Mouse (Mus musculus) lung, postnatal 10 days (tissue): ENCODE measurements at regions not wholly inside any gene's neighbourhood (a gene's known extent, or its start where the extent isn't known, plus 50 kb on each side); places are given as distances from the start of the nearest gene placed in this dataset.
"Not testable (repeated sequence)": the region's sequence is repeated elsewhere in the genome, so short reads cannot be mapped to it uniquely, and the experiment has no call there.

Experiments used
- DNase-seq: peaks from one replicate; pipeline ENCODE4 v3.0.0; 2021

DNA sequence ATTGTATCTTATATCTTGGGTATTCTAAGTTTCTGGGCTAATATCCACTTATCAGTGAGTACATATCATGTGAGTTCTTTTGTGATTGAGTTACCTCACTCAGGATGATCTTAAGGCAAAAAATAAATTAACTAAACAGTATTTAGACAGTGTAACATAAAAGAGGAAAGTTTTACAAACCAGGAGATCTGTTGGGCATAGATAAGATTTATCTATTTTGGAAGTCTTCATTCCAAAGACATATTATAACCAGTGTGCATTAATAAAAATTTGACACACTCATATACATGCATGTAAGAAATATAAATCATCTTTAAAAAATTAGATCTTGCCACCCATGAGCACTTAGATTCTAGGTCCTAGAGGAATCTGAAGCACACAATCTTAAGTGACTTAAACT lies 343.9 kb upstream of the Fam174a start:
- no peak for DNase-seq

DNA sequence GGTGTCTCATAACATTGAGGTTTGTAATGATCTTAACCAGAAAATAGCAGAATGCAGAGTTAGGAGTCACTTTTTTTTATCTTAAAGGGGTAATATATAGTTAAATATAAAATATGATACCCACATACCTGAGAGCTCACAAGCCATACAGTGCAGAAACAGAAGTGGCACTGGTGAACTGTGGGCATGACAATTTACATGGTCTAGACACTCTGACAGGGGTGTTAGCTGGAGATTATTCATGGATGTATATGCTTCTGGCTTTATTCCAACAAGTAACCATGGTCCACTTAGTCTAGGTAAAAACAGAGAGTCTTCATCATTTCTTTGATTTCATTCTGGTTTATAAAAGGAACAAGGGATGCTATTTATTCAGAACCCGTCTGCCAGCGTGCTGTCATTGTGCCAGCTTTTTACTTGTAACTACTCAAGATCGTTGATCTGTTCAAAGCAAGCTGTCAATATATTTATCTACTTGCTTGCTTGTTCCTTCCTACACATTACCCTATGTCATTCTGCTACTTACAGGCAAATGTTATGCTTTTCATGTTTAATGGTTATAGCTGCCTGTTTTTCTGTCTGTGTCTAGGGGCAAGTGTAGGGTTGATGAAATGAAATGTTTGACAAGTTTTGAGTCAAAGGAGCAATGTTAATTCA lies 343.2 kb upstream of the Fam174a start:
- no peak for DNase-seq

DNA sequence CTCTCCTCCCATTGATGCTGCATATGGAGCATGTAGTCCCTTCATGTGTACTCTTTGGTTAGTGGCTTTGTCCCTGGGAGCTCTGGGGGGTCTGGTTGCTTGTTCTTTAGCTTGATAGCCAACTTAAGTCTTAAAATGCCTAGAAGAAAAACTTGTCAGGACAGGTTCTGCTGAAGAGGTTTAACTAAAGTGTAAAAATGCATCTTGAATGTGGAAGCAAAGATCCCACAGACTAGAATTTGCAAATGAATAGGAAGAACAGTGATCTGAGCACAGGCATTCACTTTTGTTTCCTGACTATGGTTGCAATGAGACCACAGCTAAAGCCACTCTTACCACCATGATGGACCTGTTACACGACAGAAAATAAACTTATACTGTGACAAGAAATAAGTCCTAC lies 320.1 kb upstream of the Fam174a start:
- DNase-seq, result no peak

DNA sequence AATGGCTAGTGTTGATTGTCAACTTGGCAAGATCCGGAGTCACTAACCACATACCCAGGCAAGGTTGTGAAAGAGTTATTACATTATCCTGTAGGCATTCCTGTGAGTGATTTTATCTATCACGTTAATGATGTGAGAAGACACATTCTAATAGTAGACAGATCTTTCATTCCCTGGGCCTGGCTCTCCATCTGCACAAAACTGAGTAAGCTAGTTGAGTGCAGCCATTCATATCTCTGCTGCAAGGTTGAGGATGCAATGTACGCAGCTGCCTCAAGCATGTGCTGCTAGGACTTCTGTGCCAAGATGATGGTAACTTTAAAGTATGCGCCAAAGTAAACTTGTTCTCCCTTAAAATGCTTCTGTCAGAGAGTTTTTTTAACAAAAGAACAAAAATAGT lies 309.5 kb upstream of the Fam174a start:
- no peak for DNase-seq

DNA sequence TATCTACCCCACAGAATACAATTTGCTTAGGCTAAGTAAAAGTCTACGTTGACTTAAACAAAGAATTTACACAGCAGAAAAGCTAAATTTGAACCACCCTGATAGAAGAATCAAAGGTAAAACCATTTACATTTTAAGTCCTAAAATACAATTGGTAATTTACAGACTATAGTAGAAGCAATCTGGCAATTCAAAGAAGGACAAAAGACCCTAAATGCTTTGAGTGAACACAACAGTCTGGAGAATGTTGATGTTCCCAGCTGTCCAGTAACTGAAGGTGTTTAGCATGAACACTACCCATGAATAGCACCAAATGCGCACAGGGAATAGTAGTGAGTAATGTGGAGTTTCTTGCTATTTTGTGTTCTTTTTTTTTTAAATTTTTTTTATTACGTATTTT lies 282.8 kb upstream of the Fam174a start:
- DNase-seq, result no peak

DNA sequence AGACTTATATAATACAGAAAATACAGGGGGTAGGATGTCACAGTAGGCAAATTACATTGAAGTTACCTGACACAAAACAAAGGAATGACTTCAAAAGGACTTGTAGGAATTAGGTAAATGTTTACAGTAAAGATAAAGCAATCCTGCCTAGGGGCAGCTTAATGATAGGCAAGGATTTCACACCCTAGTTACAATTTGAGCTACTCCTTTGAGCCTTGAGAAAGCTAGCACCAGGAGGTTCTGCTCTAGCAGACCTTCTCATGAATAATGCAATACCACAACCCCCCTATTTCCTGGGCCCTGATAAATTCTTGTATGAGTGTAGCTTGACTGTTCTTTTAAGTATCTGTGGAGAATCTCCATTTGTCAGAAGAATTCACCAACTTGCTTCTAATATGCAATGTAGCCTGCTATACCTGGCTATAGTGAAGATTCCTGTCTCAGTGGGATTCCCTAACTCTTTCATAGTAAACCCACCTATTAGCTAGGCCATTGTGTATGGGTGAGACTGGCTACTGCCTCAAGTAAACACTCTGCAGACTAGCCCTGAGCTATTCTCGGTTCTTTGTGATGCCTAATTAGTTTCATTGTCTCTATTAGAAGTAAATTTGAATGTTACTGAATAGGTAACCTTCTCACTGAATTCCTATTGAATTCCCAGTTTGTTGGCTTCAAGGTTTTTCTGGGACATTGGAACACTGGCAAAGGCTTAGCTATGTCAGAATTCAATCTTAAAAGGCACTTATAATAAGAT lies 279.6 kb upstream of the Fam174a start:
- DNase-seq, result not testable (repeated sequence)

DNA sequence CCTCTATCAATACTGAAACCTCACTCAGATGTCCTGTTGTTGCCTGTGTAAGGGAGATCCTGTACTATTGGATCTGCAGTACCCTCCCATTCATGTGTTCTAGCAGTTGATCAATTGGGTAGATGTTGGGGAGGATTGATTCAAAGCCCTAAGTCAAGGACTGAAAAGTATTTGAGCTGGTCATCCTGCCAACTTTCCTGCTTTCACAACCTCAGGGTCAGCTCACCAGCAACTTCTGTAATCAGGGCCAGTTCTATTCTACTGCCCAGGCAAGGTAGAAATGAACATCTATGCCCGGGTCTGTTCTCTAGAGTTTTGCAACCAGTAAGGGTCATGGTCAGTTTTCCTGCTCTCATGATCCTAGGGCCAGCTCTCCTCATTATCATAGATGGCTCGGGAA lies 275.0 kb upstream of the Fam174a start:
- DNase-seq, result no peak

DNA sequence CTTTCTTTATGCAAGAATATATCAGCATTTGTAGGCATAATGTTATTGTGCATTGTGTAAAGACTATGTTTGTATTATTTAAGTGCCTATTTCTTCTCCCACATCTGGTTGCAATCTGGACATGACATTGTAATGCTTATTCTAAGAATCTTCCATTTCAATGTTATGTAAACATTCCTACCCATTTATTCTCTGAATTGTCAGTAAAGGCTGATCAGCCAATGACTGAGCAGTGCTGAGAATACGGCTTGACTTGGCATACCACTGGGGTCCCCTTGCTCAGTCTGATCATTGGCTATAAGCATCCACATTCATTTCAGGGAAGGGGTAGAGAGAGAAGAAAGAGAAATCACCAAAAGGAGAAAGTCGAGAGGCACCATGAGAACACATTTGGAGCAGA lies 273.1 kb upstream of the Fam174a start:
- no peak for DNase-seq

DNA sequence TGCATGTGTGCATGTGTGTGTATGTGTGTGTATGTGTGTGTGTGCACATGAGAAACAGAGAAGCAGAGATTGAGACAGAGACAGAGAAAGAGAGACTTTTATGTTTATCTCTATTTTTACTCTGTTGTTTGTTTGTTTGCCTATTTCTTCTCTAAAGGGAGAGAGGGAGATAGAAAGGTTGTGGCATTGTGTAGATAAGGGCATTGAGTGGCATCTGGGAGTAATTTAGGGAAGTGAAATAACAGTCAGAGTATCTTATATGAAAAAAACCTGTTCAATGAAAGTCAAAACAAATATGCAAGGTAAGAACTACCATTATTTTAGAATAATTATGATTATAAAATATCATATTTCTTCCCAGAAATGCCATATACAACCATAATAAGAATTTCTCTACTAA lies 270.1 kb upstream of the Fam174a start:
- no peak for DNase-seq

DNA sequence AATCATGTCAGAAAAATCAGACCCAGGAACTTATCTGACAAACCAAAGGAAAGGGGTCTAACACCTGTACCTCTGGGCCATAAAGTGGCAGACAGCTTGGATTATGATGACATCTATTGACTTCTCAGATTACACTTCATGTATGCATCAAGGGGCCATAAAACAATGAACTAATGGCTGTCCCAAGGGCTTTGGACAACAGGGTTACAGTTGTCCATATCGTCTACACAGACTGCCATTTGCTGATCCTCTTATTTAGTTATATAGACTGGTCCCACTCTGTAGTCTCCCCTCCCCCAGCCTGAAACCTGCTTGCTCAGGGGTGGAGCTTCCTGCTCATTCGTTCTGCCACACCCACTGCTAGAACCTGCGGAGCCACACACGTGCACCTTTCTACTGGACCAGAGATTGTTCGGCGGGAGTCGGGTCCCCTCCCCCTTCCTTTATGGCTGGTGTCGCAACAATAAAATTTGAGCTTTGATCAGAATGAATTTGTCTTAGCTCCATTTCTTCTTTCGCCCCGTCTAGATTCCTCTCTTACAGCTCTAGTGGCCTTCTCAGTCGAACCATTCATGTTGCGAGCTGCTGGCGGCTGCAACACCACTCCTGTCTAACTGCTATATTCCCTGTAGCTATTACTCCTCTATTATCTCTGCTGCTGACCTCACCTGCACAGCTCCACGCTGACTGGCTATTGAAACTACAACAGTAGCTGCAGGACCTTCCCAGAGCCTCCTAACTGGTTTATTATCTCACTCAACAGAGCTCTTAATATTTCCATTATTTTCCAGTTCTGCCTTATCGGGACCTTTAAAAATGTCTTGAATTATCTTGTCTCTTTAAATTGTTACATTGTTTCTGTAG lies 248.9 kb upstream of the Fam174a start:
- DNase-seq, result no peak

DNA sequence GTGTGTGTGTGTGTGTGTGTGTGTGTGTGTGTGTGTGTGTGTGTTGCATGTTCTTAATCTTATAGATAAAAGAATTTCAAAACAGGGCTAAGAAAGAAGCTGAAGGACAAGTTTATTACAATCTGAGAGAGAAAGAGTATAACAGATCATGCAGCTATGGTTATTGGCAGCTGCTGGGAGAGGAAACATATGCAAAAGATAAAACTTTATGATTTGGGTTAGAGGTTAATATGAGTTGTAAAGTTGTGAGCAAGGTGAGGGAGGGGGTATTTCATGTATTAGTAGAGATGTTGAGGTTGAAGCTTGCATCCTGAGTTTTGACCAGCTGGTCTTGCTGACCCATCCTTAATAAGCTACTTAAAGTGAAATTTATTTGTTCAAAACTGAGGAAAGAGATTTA lies 247.8 kb upstream of the Fam174a start:
- DNase-seq, result no peak

DNA sequence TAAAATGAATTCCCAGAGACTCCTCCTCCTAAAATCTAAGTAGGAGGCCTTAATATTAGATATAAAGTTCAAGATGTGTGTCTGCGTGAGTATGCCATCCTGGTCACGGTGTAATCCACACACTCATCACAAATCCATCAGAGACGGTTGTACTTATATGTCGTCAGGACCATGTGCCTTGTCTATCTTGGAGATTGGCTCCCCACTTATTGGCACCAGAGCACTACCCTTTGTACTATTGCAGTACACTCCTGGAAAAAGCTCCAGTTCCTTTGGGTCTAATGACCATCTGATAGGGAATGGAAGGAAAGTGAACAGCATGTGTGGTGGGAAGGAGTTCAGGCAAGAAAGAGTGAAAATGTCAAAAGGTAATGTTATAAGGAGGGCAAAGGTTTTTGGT lies 247.4 kb upstream of the Fam174a start:
- DNase-seq, result no peak

DNA sequence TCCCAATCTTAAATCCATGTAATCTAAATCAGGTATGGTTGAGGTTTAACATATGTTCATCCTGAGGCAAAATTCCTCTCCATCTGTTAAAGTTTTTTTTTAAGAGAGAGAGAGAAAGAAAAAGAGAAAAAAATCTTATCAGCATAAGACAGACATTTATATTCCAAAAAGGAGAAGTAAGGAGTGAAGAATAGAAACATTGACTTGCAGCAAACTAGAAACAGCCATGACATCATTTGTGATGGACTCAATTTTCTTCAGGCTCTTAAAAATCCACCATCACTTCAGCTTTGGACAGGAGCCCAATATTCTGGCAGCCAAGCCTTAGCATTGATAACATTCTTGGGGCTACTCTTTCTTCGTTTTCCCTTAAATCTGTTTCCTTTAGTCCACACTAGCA lies 238.3 kb upstream of the Fam174a start:
- no peak for DNase-seq

DNA sequence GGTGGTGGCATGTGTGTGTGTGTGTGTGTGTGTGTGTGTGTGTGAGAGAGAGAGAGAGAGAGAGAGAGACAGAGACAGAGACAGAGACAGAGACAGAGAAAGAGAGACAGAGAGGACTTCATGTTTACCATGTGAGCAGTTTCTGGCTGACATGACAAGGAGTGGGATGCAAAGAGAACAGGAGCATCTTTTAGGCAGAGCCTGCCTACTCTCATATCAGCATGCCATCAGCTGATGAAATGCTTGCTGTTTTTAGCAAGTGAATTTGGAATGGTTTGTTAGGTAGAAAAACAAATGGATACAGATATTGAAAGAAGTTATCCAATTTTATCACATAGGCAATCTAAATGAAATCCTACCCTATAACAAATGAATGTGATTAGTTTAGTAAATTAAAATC lies 203.5 kb upstream of the Fam174a start:
- DNase-seq, result no peak

DNA sequence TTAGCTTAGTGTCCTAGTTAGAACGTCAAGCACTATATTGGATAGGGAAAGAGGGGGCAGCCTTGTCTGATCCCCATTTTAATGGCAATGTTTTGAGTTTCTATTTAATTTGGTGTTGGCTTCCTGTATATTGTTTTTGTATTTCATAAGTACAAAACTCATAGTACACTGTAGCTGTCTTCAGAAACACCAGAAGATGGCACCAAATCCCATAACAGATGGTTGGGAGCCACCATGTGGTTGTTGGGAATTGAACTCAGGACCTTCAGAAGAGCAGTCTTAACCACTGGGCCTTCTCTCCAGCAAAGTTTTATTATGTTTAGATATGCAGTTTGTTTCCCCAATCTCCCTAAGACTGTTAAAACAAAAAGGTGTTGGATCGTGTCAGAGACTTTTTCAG lies 199.9 kb upstream of the Fam174a start:
- DNase-seq, result no peak

DNA sequence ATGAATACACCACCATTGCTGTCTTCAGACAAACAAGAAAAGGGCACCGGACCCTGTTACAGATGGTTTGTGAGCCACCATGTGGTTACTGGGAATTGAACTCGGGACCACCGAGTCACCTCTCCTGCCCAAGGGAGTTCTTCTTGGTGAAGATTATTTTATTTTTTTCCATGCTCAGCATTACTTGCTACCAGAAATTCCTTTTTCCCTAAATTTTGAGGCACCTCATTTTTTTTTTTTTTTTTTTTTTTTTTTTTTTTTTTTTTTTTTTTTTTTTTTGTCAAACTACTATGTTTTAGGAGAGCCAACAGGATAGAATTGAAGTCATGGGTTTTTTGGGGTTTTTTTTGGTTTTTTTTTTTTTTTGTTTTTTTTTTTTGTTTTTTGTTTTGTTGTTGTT lies 165.9 kb upstream of the Fam174a start:
- no peak for DNase-seq

DNA sequence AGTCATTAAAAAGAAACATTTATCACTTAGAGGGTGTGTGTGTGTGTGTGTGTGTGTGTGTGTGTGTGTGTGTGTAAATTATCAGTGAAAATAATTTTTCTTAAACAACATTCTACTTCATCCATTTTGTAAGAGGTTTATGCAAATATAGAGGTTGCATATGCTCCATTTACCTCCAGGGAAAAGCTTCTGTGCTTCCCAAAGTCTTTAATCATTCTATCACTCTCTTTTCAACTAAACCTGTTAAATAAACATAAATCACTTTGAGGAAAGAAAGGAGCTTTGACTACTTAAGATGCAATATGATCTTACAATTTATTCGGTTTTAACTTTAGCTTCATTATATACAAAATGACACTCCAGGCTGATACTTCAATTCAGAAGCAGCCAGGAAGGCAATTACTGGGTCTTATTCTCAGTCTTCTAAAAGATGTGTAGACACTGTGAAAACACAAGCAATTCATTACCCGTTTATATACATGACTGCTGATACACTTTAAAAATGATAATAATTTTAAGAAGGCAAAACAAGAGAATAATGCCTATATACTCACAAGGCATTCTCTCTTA lies 139.3 kb upstream of the Fam174a start:
- no peak for DNase-seq

DNA sequence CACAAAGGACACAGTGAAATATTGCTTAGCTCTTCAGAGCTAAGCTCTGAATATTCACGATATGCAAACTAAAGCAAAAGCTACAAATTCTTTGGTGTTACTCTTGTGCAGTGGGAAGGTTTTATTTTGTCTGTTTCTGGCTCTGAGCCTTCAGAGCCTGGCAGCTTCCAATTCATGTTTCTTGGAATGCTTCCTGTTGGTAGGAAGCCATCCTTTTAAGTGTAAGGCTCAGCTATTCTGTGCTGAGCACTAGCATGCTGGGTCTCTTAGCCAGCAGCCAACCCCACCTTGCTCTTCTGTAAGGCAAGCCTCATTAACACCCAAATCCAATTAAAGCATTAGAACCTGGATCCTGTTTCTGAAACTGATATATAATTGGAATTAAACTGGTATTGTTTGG lies 94.5 kb upstream of the Fam174a start:
- DNase-seq, result peak; percentile 16

DNA sequence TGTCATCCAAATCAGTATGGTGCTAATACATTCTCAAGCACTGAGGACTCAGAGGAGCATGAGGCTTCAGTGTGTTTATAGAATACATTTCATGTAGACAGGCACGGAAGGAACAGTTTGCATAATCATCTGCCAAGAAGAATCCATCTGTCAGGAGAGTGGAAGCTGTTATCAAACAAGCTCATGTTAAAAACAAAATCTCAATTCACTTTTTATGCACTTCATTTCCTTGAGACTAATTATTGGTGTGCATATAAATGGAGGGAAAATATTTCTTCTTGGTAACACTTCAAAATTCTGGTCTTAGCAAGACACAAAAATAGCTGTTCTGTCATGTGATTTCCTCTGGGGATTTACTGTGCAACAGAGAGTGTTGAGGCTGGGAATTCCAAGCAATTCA lies 90.1 kb upstream of the Fam174a start:
- DNase-seq, result peak; percentile 6

DNA sequence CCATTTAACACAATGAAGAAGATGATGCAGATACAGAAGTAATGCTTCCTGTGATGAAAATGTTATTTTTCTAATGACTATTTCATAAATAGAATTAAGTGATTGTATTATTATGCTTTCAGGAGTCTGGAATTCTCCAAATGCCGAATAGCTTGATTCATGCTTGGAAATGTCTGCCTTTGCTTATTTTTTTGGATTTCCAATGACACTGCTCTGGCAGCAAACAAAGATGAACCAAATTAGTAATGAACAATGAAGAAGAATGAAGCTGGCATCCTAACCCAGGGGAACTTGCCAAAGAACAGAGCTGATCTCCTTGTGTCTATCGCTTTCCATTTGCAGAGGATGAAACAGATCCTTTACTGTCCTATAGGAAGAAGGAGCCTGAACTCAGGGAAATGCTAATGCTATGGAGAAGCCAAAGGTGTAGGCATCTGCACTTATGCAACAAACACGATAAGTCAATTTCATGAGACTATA lies 71.7 kb upstream of the Fam174a start:
- DNase-seq, result no peak
